Mouse (Mus musculus): ENCODE measurements around the gene Gtf2f2. TPM values are rescaled to one million over a fixed set of nuclear protein-coding genes. Genes with fewer than 3 reads are reported as not detected.

The Gtf2f2 gene
- polyA plus RNA-seq, 1 experiment from 2014 or later, result 49.6 TPM

DNA sequence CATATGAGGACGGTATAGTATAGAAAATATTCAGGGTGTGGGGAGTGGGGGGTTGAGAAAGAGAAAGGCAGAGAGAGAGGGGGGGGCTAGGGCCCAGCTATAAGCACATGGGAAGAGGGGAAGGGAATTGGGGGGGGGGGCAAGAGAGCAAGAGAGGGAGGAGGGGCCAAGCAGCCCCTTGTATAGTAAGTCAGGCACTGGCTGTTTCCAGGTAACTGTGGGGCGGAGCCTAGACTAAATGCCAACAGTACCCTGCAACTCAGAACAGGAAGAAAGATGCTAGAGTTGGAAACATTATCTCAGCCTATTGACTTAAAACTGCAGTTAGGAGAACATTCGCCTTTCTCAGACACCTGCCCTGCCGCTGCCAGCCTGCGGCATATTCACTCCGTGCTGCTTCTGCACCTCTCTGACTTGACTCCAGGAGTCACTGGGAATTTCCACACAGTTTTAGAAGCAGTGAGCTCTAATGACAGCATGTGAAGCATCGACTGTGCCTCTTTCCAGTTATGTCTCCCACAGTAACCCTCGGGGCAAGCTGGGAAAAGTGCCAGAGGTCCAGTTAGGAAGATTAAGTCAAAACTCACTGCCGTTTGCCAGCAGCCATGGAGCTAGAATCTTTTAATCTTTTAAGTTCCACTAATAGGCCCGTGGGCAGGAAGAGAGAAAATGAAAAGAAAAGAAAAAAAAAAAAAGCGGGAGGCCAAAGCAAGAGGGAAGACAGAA, 20.6 kb upstream of the Gtf2f2 start:
- H3K36me3 ChIP-seq (ENCODE audit: control insufficient read depth, insufficient read depth), result no peaks in the 10 kb centered on the region
- peak overlapping the region; percentile 75 for H3K27ac ChIP-seq (ENCODE audit: low read length)
- ATAC-seq, result no peak
- H3K4me1 ChIP-seq (replicated peaks; ENCODE audit: control insufficient read depth, insufficient read depth, low read length), result peaks cover 30% of the 10 kb centered on the region
- H3K4me3 ChIP-seq (replicated peaks; ENCODE audit: low read length), result no peak overlapping the region
- no peak overlapping the region for H3K9ac ChIP-seq (replicated peaks; ENCODE audit: low read depth, low read length)
- no peaks in the 10 kb centered on the region for H3K9me3 ChIP-seq (ENCODE audit: control insufficient read depth, low read length)
- peak overlapping the region; percentile 19; the same call in 1 of the 2 replicates for H3K4me2 ChIP-seq (ENCODE audit: low read length)
- no peaks in the 10 kb centered on the region for H3K27me3 ChIP-seq (replicated peaks; ENCODE audit: control insufficient read depth, insufficient read depth, low read length)
- 16% methylated on average over 11 of the region's 11 CpGs for WGBS

DNA sequence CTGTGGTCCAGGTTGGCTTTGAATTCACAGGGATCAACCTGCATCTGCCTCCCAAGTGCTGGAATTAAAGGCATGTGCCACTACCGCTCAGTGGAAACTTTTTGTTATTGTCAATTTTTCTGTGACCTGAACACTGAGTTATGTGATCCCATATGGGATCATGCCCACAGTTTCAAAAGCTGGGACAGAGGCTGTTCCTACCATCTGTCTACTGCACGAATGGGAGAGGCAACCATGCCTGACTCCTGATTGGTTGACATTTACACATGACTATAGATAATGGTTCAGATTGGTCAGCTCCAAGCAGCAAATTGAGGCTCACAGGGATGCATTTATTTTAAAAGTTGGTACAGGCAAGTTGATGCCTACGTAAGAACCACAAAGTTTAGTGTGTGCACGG, 14.0 kb upstream of the Gtf2f2 start:
- WGBS, result 87% methylated on average over 4 of the region's 4 CpGs
- H3K36me3 ChIP-seq (ENCODE audit: control insufficient read depth, insufficient read depth), result no peaks in the 10 kb centered on the region
- no peak overlapping the region for H3K27ac ChIP-seq (ENCODE audit: low read length)
- no peak for ATAC-seq
- peaks cover 8% of the 10 kb centered on the region for H3K4me1 ChIP-seq (replicated peaks; ENCODE audit: control insufficient read depth, insufficient read depth, low read length)
- no peak overlapping the region for H3K4me2 ChIP-seq (ENCODE audit: low read length)
- no peak overlapping the region for H3K9ac ChIP-seq (replicated peaks; ENCODE audit: low read depth, low read length)
- H3K9me3 ChIP-seq (ENCODE audit: control insufficient read depth, low read length), result no peaks in the 10 kb centered on the region
- H3K27me3 ChIP-seq (replicated peaks; ENCODE audit: control insufficient read depth, insufficient read depth, low read length), result no peaks in the 10 kb centered on the region
- H3K4me3 ChIP-seq (replicated peaks; ENCODE audit: low read length), result no peak overlapping the region

DNA sequence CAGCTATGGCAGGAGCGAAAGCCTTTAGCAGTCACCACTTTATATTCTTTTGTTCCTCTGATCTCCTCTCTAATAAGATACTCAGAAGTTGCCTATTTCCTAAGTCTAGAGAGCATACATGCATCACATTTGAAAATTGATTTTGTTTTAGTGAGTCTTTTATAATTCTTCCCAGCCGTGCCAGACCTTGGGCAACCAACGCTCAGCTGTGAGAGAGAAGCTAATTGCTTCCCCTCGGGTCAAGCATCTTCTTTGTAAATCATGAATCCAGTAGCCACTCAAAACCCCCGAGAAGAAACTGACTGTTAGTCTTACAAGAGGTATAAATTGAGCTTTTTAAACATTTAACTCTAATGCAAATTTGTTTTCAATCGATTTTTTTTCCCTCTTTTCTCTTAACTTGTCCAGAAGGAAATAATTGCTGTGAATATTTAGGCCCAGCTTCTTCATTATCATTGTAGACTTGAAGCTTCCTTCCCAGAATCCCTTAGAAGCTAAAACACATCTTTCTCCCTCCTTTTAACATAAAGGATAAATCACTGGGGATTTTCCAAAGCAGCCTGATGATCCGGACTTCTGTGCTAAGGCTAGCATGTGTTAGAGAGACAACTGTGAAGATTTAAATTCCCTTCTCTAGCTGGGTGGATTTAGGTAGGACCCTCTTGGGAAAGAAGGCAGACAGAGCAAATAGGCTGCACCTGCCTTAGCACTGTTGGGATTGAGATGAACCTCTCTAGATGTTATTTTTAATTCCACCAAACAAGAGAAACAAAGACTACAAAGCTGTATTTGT, 10.5 kb upstream of the Gtf2f2 start:
- ATAC-seq, result no peak
- H3K36me3 ChIP-seq (ENCODE audit: control insufficient read depth, insufficient read depth), result no peaks in the 10 kb centered on the region

DNA sequence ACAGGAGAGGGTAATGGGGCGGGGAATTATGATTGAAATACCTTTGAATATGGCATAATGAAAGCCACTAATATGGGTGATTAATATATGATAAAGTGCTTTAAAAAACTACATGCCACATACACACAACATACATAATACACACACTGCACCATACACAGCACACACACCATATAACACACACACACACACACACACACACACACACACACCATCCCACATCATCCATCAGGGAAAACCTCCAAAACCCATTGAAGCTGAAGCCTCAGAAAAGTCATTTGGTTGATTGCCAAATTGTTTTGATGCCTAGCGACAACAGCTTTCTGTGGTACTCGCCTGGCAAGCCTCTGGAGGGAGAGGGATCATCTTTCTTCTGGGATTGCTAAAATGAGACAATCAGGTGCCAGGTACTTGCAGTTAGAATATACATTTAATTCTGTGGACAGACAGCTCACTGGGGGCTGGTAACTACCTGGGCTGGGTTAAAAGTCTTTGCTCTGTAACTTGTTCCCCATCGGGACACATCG, 9.7 kb upstream of the Gtf2f2 start:
- no peaks in the 10 kb centered on the region for H3K36me3 ChIP-seq (ENCODE audit: control insufficient read depth, insufficient read depth)
- H3K9ac ChIP-seq (replicated peaks; ENCODE audit: low read depth, low read length), result no peak overlapping the region
- 67% methylated on average over 5 of the region's 5 CpGs for WGBS
- ATAC-seq, result 0 out of 2 replicates have a peak, but pooled peaks have one; percentile 37
- H3K4me1 ChIP-seq (replicated peaks; ENCODE audit: control insufficient read depth, insufficient read depth, low read length), result peaks cover 10% of the 10 kb centered on the region
- H3K4me2 ChIP-seq (ENCODE audit: low read length), result no peak overlapping the region
- H3K9me3 ChIP-seq (ENCODE audit: control insufficient read depth, low read length), result peaks cover 4% of the 10 kb centered on the region; the same call in 1 of the 2 replicates
- peak overlapping the region; percentile 71 for H3K27ac ChIP-seq (ENCODE audit: low read length)
- H3K27me3 ChIP-seq (replicated peaks; ENCODE audit: control insufficient read depth, insufficient read depth, low read length), result no peaks in the 10 kb centered on the region
- no peak overlapping the region for H3K4me3 ChIP-seq (replicated peaks; ENCODE audit: low read length)

More for the DNA sequence above, 10.5 kb upstream of the Gtf2f2 start:
- Histone ChIP-seq H3K4me2 (ENCODE audit: low read length) (no peak overlapping the region), H3K4me1 (replicated peaks; ENCODE audit: control insufficient read depth, insufficient read depth, low read length) (peaks cover 10% of the 10 kb centered on the region), H3K9me3 (ENCODE audit: control insufficient read depth, low read length) (peaks cover 4% of the 10 kb centered on the region; the same call in 1 of the 2 replicates), H3K27ac (ENCODE audit: low read length) (peak overlapping the region; percentile 71; the same call in 1 of the 2 replicates), H3K4me3 (replicated peaks; ENCODE audit: low read length) (no peak overlapping the region), H3K27me3 (replicated peaks; ENCODE audit: control insufficient read depth, insufficient read depth, low read length) (no peaks in the 10 kb centered on the region), H3K9ac (replicated peaks; ENCODE audit: low read depth, low read length) (no peak overlapping the region)
- 24% methylated on average over 7 of the region's 7 CpGs for WGBS

DNA sequence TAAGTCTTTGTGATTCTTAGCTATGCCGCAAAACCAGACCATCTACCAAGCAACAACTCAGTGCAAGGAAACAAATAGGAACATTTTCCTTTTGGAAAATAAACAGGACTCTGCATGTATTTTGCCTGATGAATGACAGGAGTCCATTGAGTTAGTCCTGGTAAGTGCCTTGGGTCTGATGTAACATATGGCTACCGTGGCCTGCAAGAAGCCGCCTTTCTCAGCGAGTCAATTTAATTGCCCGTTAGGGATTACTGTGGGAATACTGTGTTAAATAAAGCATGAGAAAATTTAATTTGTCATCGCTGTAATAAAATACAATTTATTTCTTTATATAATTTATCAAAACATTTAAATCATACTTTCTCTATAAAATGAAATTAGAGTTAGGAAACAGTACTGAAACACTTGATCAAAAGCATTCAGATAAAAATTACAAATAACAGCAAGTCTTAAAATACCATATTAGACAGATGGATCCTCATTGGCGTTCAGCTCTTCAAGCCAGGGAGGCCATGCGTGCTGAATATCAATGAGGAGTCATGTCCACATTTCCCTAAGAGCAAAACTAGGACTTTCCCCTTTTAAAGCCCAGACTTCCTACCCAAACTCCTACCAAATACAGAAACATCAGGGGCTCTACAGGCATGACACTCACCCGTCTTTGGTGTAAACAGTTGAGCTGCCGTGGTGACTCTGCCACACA, 7.3 kb upstream of the Gtf2f2 start:
- WGBS, result 36% methylated on average over 10 of the region's 10 CpGs
- Histone ChIP-seq H3K4me2 (ENCODE audit: low read length) (no peak overlapping the region), H3K9ac (replicated peaks; ENCODE audit: low read depth, low read length) (no peak overlapping the region), H3K9me3 (ENCODE audit: control insufficient read depth, low read length) (peaks cover 4% of the 10 kb centered on the region; the same call in 1 of the 2 replicates), H3K4me1 (replicated peaks; ENCODE audit: control insufficient read depth, insufficient read depth, low read length) (peaks cover 10% of the 10 kb centered on the region), H3K27me3 (replicated peaks; ENCODE audit: control insufficient read depth, insufficient read depth, low read length) (no peaks in the 10 kb centered on the region), H3K36me3 (ENCODE audit: control insufficient read depth, insufficient read depth) (no peaks in the 10 kb centered on the region), H3K4me3 (replicated peaks; ENCODE audit: low read length) (no peak overlapping the region), H3K27ac (ENCODE audit: low read length) (peak overlapping the region; percentile 76)
- ATAC-seq, result peak; percentile 74

DNA sequence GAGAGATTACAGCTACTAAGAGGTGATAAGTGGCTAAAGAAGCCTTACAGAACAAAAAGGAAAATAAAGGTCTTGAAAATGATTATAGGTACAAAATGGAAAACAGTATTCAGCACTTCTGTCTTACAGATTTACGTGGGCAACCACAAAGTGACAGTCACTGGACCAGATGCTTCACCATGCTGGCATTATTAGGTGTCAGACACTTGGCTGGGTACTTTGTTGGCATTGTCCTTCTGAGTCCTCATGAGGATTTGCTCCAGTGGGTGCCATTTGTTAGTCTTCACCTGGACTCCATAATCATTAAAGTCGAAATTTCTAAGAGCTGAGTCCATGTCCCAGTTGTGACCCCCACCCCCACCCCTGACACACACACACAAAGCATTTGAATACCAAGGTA, 3.7 kb upstream of the Gtf2f2 start:
- Histone ChIP-seq H3K9me3 (ENCODE audit: control insufficient read depth, low read length) (peaks cover 2% of the 10 kb centered on the region; the same call in 1 of the 2 replicates), H3K4me1 (replicated peaks; ENCODE audit: control insufficient read depth, insufficient read depth, low read length) (peaks cover 15% of the 10 kb centered on the region), H3K4me3 (replicated peaks; ENCODE audit: low read length) (no peak overlapping the region), H3K4me2 (ENCODE audit: low read length) (no peak overlapping the region), H3K9ac (replicated peaks; ENCODE audit: low read depth, low read length) (no peak overlapping the region), H3K36me3 (ENCODE audit: control insufficient read depth, insufficient read depth) (no peaks in the 10 kb centered on the region), H3K27ac (ENCODE audit: low read length) (no peak overlapping the region), H3K27me3 (replicated peaks; ENCODE audit: control insufficient read depth, insufficient read depth, low read length) (no peaks in the 10 kb centered on the region)
- 28% methylated on average over 2 of the region's 2 CpGs for WGBS
- ATAC-seq, result no peak

DNA sequence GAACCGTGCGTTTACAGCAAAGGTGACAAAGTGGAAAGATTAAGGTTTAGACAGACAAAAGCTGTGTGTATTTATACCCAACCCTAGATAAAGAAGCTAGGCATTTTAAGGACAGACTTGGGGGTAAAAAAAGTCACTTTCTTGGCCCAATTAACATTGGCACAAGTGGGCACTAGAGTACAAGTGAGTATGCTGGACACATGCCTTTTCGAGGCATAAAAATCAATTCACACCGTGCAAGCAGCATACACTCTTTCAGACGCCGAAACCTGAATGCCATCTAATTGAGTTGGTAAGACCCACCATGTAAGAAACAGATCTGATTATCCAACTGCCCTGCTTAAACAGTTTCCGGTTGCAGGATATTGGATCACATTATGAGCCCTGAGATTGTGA, 395 bp upstream of the Gtf2f2 start:
- Histone ChIP-seq H3K4me2 (ENCODE audit: low read length) (peak overlapping the region; percentile 76), H3K9ac (replicated peaks; ENCODE audit: low read depth, low read length) (no peak overlapping the region; the same call in 1 of the 2 replicates), H3K4me1 (replicated peaks; ENCODE audit: control insufficient read depth, insufficient read depth, low read length) (peaks cover 18% of the 10 kb centered on the region), H3K9me3 (ENCODE audit: control insufficient read depth, low read length) (no peaks in the 10 kb centered on the region), H3K4me3 (replicated peaks; ENCODE audit: low read length) (peak overlapping the region; percentile 72), H3K36me3 (ENCODE audit: control insufficient read depth, insufficient read depth) (peaks cover 3% of the 10 kb centered on the region; the same call in 1 of the 2 replicates), H3K27me3 (replicated peaks; ENCODE audit: control insufficient read depth, insufficient read depth, low read length) (no peaks in the 10 kb centered on the region), H3K27ac (ENCODE audit: low read length) (0 out of 2 replicates have a peak overlapping the region, but pooled peaks have one; percentile 29)
- ATAC-seq, result peak; percentile 48
- WGBS, result 26% methylated on average over 7 of the region's 7 CpGs

DNA sequence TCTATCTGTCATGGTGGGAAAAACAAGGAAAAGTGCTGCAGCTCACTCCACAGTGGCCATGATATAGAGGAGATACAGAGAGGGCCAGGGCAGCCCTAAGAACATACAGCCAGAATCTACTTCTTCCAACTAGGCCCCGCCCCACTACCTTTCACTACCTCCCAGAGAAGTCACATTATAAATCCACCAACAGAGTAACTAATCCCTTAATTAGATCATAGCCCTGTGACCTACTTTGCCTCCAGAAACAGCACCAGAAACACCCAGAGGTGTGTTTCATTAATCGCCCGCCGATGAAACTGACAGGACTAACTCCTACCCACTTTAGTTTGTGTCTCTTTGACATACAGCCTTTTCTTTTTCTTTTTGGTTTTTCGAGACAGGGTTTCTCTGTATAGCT, 1.5 kb downstream of the Gtf2f2 start:
- Histone ChIP-seq H3K4me3 (replicated peaks; ENCODE audit: low read length) (no peak overlapping the region; the same call in 1 of the 2 replicates), H3K9ac (replicated peaks; ENCODE audit: low read depth, low read length) (no peak overlapping the region), H3K4me2 (ENCODE audit: low read length) (peak overlapping the region; percentile 76), H3K9me3 (ENCODE audit: control insufficient read depth, low read length) (no peaks in the 10 kb centered on the region), H3K27ac (ENCODE audit: low read length) (no peak overlapping the region), H3K36me3 (ENCODE audit: control insufficient read depth, insufficient read depth) (peaks cover 3% of the 10 kb centered on the region; the same call in 1 of the 2 replicates), H3K27me3 (replicated peaks; ENCODE audit: control insufficient read depth, insufficient read depth, low read length) (no peaks in the 10 kb centered on the region), H3K4me1 (replicated peaks; ENCODE audit: control insufficient read depth, insufficient read depth, low read length) (peaks cover 18% of the 10 kb centered on the region)
- WGBS, result 66% methylated on average over 5 of the region's 5 CpGs
- no peak for ATAC-seq
